ENCODE assay signal across 25 mouse cellular contexts in the genomic region with DNA sequence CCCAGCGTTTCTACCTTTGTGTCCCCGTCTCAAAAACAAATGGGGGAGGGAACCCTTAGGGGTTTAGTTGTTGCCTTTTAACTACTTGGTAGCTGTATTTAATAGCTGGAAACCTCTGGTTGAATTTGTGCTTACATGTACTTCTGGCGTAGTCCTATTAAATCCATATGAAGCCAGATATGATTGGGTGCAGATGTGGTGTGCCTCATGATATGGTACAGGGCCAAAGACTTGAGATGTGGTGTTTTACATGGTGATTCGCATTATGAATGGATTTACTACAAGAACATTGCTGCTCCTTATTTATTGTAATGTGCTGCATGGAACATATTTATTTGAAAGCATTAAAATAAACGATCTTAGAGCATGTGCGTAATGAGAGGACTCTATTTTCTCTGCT.
"Had no signal": no experiment of that assay in that cellular context is flagged by ENCODE, and none has a peak within 500 bp of the region (broad histone marks: within the 10 kb centered on the region; RNA-seq: fewer than 3 reads in every experiment).

No protein-coding gene starts in this region.

- ATAC-seq: intestine, embryonic 15.5 days; liver, embryonic 12.5 days; midbrain, embryonic 13.5 days; midbrain, embryonic 16.5 days had no signal

- H3K9ac ChIP-seq: intestine, embryonic 15.5 days; liver, embryonic 12.5 days; liver, embryonic 15.5 days; lung, embryonic 15.5 days; midbrain, embryonic 13.5 days; neural tube, embryonic 13.5 days had no signal

- H3K9me3 ChIP-seq: intestine, embryonic 15.5 days; liver, embryonic 12.5 days; liver, embryonic 15.5 days; lung, embryonic 15.5 days; midbrain, embryonic 10.5 days; midbrain, embryonic 13.5 days; neural tube, embryonic 13.5 days had no signal

- H3K4me1 ChIP-seq: intestine, embryonic 15.5 days; liver, embryonic 12.5 days; liver, embryonic 15.5 days; lung, embryonic 15.5 days; midbrain, embryonic 10.5 days; midbrain, embryonic 13.5 days; neural tube, embryonic 13.5 days had no signal

- DNase-seq: kidney, adult 18-20 months; kidney, postnatal 25 days; layer of hippocampus, postnatal 36 days; liver; lung, adult 18-20 months; lung, postnatal 10 days; lung, postnatal 36 days; right cerebral cortex, adult 18-20 months; right cerebral cortex, postnatal 14 days; right cerebral cortex, postnatal 4 days; thymus, adult 2 months; thymus, postnatal 14 days had no signal

- H3K27ac ChIP-seq: intestine, embryonic 15.5 days; kidney, postnatal 0 days; left cerebral cortex, adult 2 months; liver, embryonic 12.5 days; liver, embryonic 15.5 days; lung, embryonic 15.5 days; midbrain, embryonic 10.5 days; midbrain, embryonic 13.5 days; neural tube, embryonic 13.5 days; stomach, postnatal 0 days had no signal

- H3K4me2 ChIP-seq: intestine, embryonic 15.5 days; liver, embryonic 12.5 days; liver, embryonic 15.5 days; lung, embryonic 15.5 days; midbrain, embryonic 13.5 days; neural tube, embryonic 13.5 days had no signal

- H3K27me3 ChIP-seq: intestine, embryonic 15.5 days; liver, embryonic 15.5 days; lung, embryonic 15.5 days; midbrain, embryonic 13.5 days; neural tube, embryonic 13.5 days had no signal

- H3K4me3 ChIP-seq: intestine, embryonic 15.5 days; left cerebral cortex, adult 2 months; liver, embryonic 12.5 days; liver, embryonic 15.5 days; lung, embryonic 15.5 days; megakaryocyte, embryonic 14.5 days; midbrain, embryonic 10.5 days; midbrain, embryonic 13.5 days; myocyte; neural tube, embryonic 13.5 days had no signal

- H3K36me3 ChIP-seq: intestine, embryonic 15.5 days; liver, embryonic 12.5 days; liver, embryonic 15.5 days; lung, embryonic 15.5 days; midbrain, embryonic 10.5 days; midbrain, embryonic 13.5 days; neural tube, embryonic 13.5 days had no signal
